Mouse (Mus musculus) lung, embryonic 14.5 days (tissue): ENCODE measurements around the gene Apbb2. TPM values are rescaled to one million over a fixed set of nuclear protein-coding genes. Genes with fewer than 3 reads are reported as not detected.
A peak's percentile ranks its signal among the peaks of the same experiment; 100 is the strongest.

Experiments
- ATAC-seq: fragments of 200-750 bp; cut with Nextera tagmentation; 2 replicates; pipeline ENCODE4 v1.8.0; 2017; ENCODE audit warnings: mild to moderate bottlenecking, moderate TSS enrichment, moderate library complexity; ENCODE audit not compliant: insufficient read depth
- DNase-seq: peaks from one replicate; pipeline ENCODE4 v3.0.0-alpha.2; 2015
- H3K27ac ChIP-seq: fragments of 300-500 bp; sonication (generic); 2 replicates; pipeline ENCODE4 v1.5.1; 2014; ENCODE audit warnings: low read depth, mild to moderate bottlenecking, moderate library complexity
- H3K27me3 ChIP-seq: fragments of 300-500 bp; sonication (generic); 2 replicates; pipeline ENCODE4 v1.6.1; 2014; ENCODE audit warnings: low read length, control low read depth; ENCODE audit not compliant: insufficient read depth
- H3K36me3 ChIP-seq: fragments of 300-500 bp; sonication (generic); 2 replicates; pipeline ENCODE4 v1.6.1; 2014; ENCODE audit warnings: control low read depth; ENCODE audit not compliant: insufficient read depth
- H3K4me1 ChIP-seq: fragments of 300-500 bp; sonication (generic); 2 replicates; pipeline ENCODE4 v1.6.1; 2014; ENCODE audit warnings: antibody characterized with exemption, control low read depth; ENCODE audit not compliant: insufficient read depth
- H3K4me2 ChIP-seq: fragments of 300-500 bp; sonication (generic); 2 replicates; pipeline ENCODE4 v1.6.1; 2014; ENCODE audit warnings: mild to moderate bottlenecking
- H3K4me3 ChIP-seq: fragments of 300-500 bp; sonication (generic); 2 replicates; pipeline ENCODE4 v1.5.1; 2014; ENCODE audit warnings: low read depth, low read length
- H3K9ac ChIP-seq: fragments of 300-500 bp; sonication (generic); 2 replicates; pipeline ENCODE4 v1.6.1; 2014
- H3K9me3 ChIP-seq: fragments of 300-500 bp; sonication (generic); 2 replicates; pipeline ENCODE4 v1.6.1; 2016; ENCODE audit warnings: low read depth, low read length, control low read depth
- CTCF ChIP-seq: IDR thresholded peaks from 2 replicates; pipeline ENCODE4 v1.5.1; 2016; ENCODE audit warnings: antibody characterized with exemption, low read depth
- WGBS: fragments of 180-500 bp; shearing (Covaris S2); extraction: QIAGEN DNeasy Blood & Tissue Kit; methylation state at CpG from one replicate; pipeline ENCODE4 v1.1.7; 2014; 5-methylcytosine and 5-hydroxymethylcytosine counted together
- polyA plus RNA-seq: library from polyadenylated mRNA; unstranded; fragments of >200 nt; fragmentation: Nextera tagmentation; extraction: Ambion mirVana; gene quantifications from 2 replicates; pipeline ENCODE4 v1.2.1, GENCODE M21; 2014

Gene Apbb2
- polyA plus RNA-seq, 1 experiment from 2014 or later, result 54.6 TPM

GRCm38 (mm10) chr5:66294106-66294625 is 324.4 kb downstream of the Apbb2 start:
- Histone ChIP-seq H3K27ac (no peak overlapping the region), H3K4me3 (no peak overlapping the region), H3K9me3 (no peaks in the 10 kb centered on the region), H3K27me3 (no peaks in the 10 kb centered on the region), H3K36me3 (no peaks in the 10 kb centered on the region), H3K4me1 (no peaks in the 10 kb centered on the region), H3K9ac (no peak overlapping the region), H3K4me2 (no peak overlapping the region)
- ATAC-seq, result no peak
- 80% methylated on average over 11 of the region's 11 CpGs for WGBS
- no peak for TF ChIP-seq CTCF
- no peak for DNase-seq

GRCm38 (mm10) chr5:66280742-66281141 is 337.8 kb downstream of the Apbb2 start:
- Histone ChIP-seq H3K27ac (no peak overlapping the region), H3K9ac (no peak overlapping the region), H3K4me3 (no peak overlapping the region), H3K27me3 (no peaks in the 10 kb centered on the region), H3K36me3 (no peaks in the 10 kb centered on the region), H3K4me1 (no peaks in the 10 kb centered on the region), H3K9me3 (no peaks in the 10 kb centered on the region), H3K4me2 (no peak overlapping the region)
- WGBS, result 71% methylated on average over 6 of the region's 6 CpGs
- TF ChIP-seq CTCF, result peak; percentile 36
- ATAC-seq (no peak), DNase-seq (peak; percentile 37)

GRCm38 (mm10) chr5:66279650-66280049 is 338.9 kb downstream of the Apbb2 start:
- DNase-seq (no peak), ATAC-seq (no peak)
- Histone ChIP-seq H3K27me3 (no peaks in the 10 kb centered on the region), H3K27ac (no peak overlapping the region), H3K4me2 (no peak overlapping the region), H3K9ac (no peak overlapping the region), H3K9me3 (no peaks in the 10 kb centered on the region), H3K36me3 (no peaks in the 10 kb centered on the region), H3K4me3 (no peak overlapping the region), H3K4me1 (no peaks in the 10 kb centered on the region)
- WGBS, result 78% methylated on average over 2 of the region's 2 CpGs
- TF ChIP-seq CTCF, result no peak

GRCm38 (mm10) chr5:66274417-66274816 is 344.2 kb downstream of the Apbb2 start:
- WGBS, result 63% methylated on average over 3 of the region's 3 CpGs
- no peaks in the 10 kb centered on the region for H3K27me3 ChIP-seq
- no peak overlapping the region for H3K27ac ChIP-seq
- DNase-seq, result no peak
- no peaks in the 10 kb centered on the region for H3K36me3 ChIP-seq
- H3K4me3 ChIP-seq, result no peak overlapping the region
- H3K9ac ChIP-seq, result no peak overlapping the region
- H3K9me3 ChIP-seq, result no peaks in the 10 kb centered on the region
- no peak for ATAC-seq
- H3K4me1 ChIP-seq, result no peaks in the 10 kb centered on the region
- H3K4me2 ChIP-seq, result no peak overlapping the region
- peak; percentile 52 for TF ChIP-seq CTCF

- Histone ChIP-seq H3K9me3 (no peaks in the 10 kb centered on the region), H3K4me2 (no peak overlapping the region), H3K27ac (no peak overlapping the region), H3K27me3 (no peaks in the 10 kb centered on the region), H3K4me3 (no peak overlapping the region), H3K36me3 (no peaks in the 10 kb centered on the region), H3K4me1 (no peaks in the 10 kb centered on the region), H3K9ac (no peak overlapping the region)
- DNase-seq (no peak), ATAC-seq (no peak)
- 88% methylated on average over 2 of the region's 2 CpGs for WGBS
- TF ChIP-seq CTCF, result no peak
Observed at GRCm38 (mm10) chr5:66271141-66271540, 347.4 kb downstream of the Apbb2 start.

- no peak for TF ChIP-seq CTCF
- ATAC-seq, result no peak
- peak; percentile 81 for DNase-seq
- Histone ChIP-seq H3K4me1 (no peaks in the 10 kb centered on the region), H3K27me3 (no peaks in the 10 kb centered on the region), H3K9ac (no peak overlapping the region), H3K27ac (no peak overlapping the region), H3K9me3 (no peaks in the 10 kb centered on the region), H3K4me2 (no peak overlapping the region), H3K36me3 (no peaks in the 10 kb centered on the region), H3K4me3 (no peak overlapping the region)
- 63% methylated on average over 7 of the region's 7 CpGs for WGBS
Observed at GRCm38 (mm10) chr5:66269616-66270015, 349.0 kb downstream of the Apbb2 start.

GRCm38 (mm10) chr5:66263398-66263797 is 355.2 kb downstream of the Apbb2 start:
- Histone ChIP-seq H3K27me3 (no peaks in the 10 kb centered on the region), H3K9ac (no peak overlapping the region), H3K27ac (no peak overlapping the region), H3K4me3 (no peak overlapping the region), H3K9me3 (no peaks in the 10 kb centered on the region), H3K36me3 (no peaks in the 10 kb centered on the region), H3K4me1 (no peaks in the 10 kb centered on the region), H3K4me2 (no peak overlapping the region)
- DNase-seq, result peak; percentile 79
- TF ChIP-seq CTCF, result peak; percentile 71
- no peak for ATAC-seq
- 33% methylated on average over 4 of the region's 4 CpGs for WGBS

- no peak for TF ChIP-seq CTCF
- Histone ChIP-seq H3K27ac (no peak overlapping the region), H3K4me2 (no peak overlapping the region), H3K9me3 (no peaks in the 10 kb centered on the region), H3K4me3 (no peak overlapping the region), H3K4me1 (no peaks in the 10 kb centered on the region), H3K27me3 (no peaks in the 10 kb centered on the region), H3K36me3 (no peaks in the 10 kb centered on the region), H3K9ac (no peak overlapping the region)
- ATAC-seq (no peak), DNase-seq (no peak)
- 72% methylated on average over 2 of the region's 2 CpGs for WGBS
Observed at GRCm38 (mm10) chr5:66262475-66262874, 356.1 kb downstream of the Apbb2 start.
